Mouse (Mus musculus) embryonic fibroblast, embryonic 13.5 days (primary cell): ENCODE data around the gene Rab4b.

Source experiments
- CTCF ChIP-seq: IDR thresholded peaks from 2 replicates; pipeline ENCODE4 v1.5.1; 2011; ENCODE audit warnings: mild to moderate bottlenecking, control low read depth, low read length, moderate library complexity, borderline replicate concordance; ENCODE audit not compliant: insufficient read depth
- POLR2A ChIP-seq: IDR thresholded peaks from 2 replicates; pipeline ENCODE4 v1.6.1; 2011; ENCODE audit warnings: low read depth, mild to moderate bottlenecking, control low read depth, low read length, moderate library complexity

GRCm38 (mm10) chr7:27221939-27222338 is 43.2 kb upstream of the Rab4b start:
- no peak for TF ChIP-seq CTCF
- no peak for TF ChIP-seq POLR2A
